Mouse (Mus musculus): Measurements from ENCODE around the gene Camta1. TPM values are rescaled to one million over a fixed set of nuclear protein-coding genes. Genes with fewer than 3 reads are reported as not detected.
A peak's percentile ranks its signal among the peaks of the same experiment; 100 is the strongest.

Gene Camta1
- polyA plus RNA-seq, 1 experiment from 2014 or later: 206 TPM

GRCm38 (mm10) chr4:150966556-150966955 is 895.1 kb downstream of the Camta1 start:
- H3K9me3 ChIP-seq (ENCODE audit: control insufficient read depth, low read length): no peaks in the 10 kb centered on the region
- H3K9ac ChIP-seq (replicated peaks; ENCODE audit: low read depth, low read length): no peak overlapping the region
- no peak overlapping the region for H3K27ac ChIP-seq (ENCODE audit: low read depth, low read length)
- no peak overlapping the region for H3K4me3 ChIP-seq (ENCODE audit: low read depth, low read length)
- H3K4me2 ChIP-seq (ENCODE audit: low read depth, low read length): no peak overlapping the region
- WGBS: 20% methylated on average over 7 of the region's 7 CpGs
- H3K27me3 ChIP-seq (ENCODE audit: control insufficient read depth, insufficient read depth, low read length): no peaks in the 10 kb centered on the region
- H3K36me3 ChIP-seq (ENCODE audit: control insufficient read depth, insufficient read depth, low read length): no peaks in the 10 kb centered on the region
- no peak for ATAC-seq (ENCODE audit: low read depth)
- no peaks in the 10 kb centered on the region for H3K4me1 ChIP-seq (ENCODE audit: control insufficient read depth, insufficient read depth, low read length)

- 68% methylated on average over 11 of the region's 11 CpGs for WGBS
- H3K9me3 ChIP-seq (ENCODE audit: control insufficient read depth, low read length): no peaks in the 10 kb centered on the region
- no peaks in the 10 kb centered on the region for H3K4me1 ChIP-seq (ENCODE audit: control insufficient read depth, insufficient read depth, low read length)
- H3K27ac ChIP-seq (ENCODE audit: low read depth, low read length): no peak overlapping the region
- no peaks in the 10 kb centered on the region for H3K27me3 ChIP-seq (ENCODE audit: control insufficient read depth, insufficient read depth, low read length)
- no peak overlapping the region for H3K4me3 ChIP-seq (ENCODE audit: low read depth, low read length)
- H3K4me2 ChIP-seq (ENCODE audit: low read depth, low read length): no peak overlapping the region
- H3K36me3 ChIP-seq (ENCODE audit: control insufficient read depth, insufficient read depth, low read length): no peaks in the 10 kb centered on the region
- ATAC-seq (ENCODE audit: low read depth): no peak
- H3K9ac ChIP-seq (replicated peaks; ENCODE audit: low read depth, low read length): no peak overlapping the region
These were observed 896.1 kb downstream of the Camta1 start for GRCm38 (mm10) chr4:150965555-150965951.

- Histone ChIP-seq H3K36me3 (ENCODE audit: control insufficient read depth, insufficient read depth, low read length) (no peaks in the 10 kb centered on the region), H3K4me3 (ENCODE audit: low read depth, low read length) (no peak overlapping the region), H3K4me1 (ENCODE audit: control insufficient read depth, insufficient read depth, low read length) (no peaks in the 10 kb centered on the region), H3K9me3 (ENCODE audit: control insufficient read depth, low read length) (no peaks in the 10 kb centered on the region), H3K4me2 (ENCODE audit: low read depth, low read length) (no peak overlapping the region), H3K9ac (replicated peaks; ENCODE audit: low read depth, low read length) (no peak overlapping the region), H3K27me3 (ENCODE audit: control insufficient read depth, insufficient read depth, low read length) (no peaks in the 10 kb centered on the region), H3K27ac (ENCODE audit: low read depth, low read length) (no peak overlapping the region)
- no peak for ATAC-seq (ENCODE audit: low read depth)
- WGBS: 14% methylated on average over 25 of the region's 25 CpGs
These were observed 896.8 kb downstream of the Camta1 start for GRCm38 (mm10) chr4:150964635-150965554.

- H3K4me1 ChIP-seq (ENCODE audit: control insufficient read depth, insufficient read depth, low read length): no peaks in the 10 kb centered on the region
- no peak overlapping the region for H3K4me2 ChIP-seq (ENCODE audit: low read depth, low read length)
- H3K36me3 ChIP-seq (ENCODE audit: control insufficient read depth, insufficient read depth, low read length): no peaks in the 10 kb centered on the region
- H3K27me3 ChIP-seq (ENCODE audit: control insufficient read depth, insufficient read depth, low read length): no peaks in the 10 kb centered on the region
- no peak overlapping the region for H3K4me3 ChIP-seq (ENCODE audit: low read depth, low read length)
- H3K9me3 ChIP-seq (ENCODE audit: control insufficient read depth, low read length): no peaks in the 10 kb centered on the region
- no peak for ATAC-seq (ENCODE audit: low read depth)
- WGBS: 80% methylated on average over 2 of the region's 2 CpGs
- H3K27ac ChIP-seq (ENCODE audit: low read depth, low read length): no peak overlapping the region
- H3K9ac ChIP-seq (replicated peaks; ENCODE audit: low read depth, low read length): no peak overlapping the region
These were observed 898.0 kb downstream of the Camta1 start for GRCm38 (mm10) chr4:150963711-150964110.

- 67% methylated on average over 6 of the region's 6 CpGs for WGBS
- H3K4me2 ChIP-seq (ENCODE audit: low read depth, low read length): no peak overlapping the region
- ATAC-seq (ENCODE audit: low read depth): no peak
- H3K27ac ChIP-seq (ENCODE audit: low read depth, low read length): no peak overlapping the region
- H3K9ac ChIP-seq (replicated peaks; ENCODE audit: low read depth, low read length): no peak overlapping the region
- no peaks in the 10 kb centered on the region for H3K27me3 ChIP-seq (ENCODE audit: control insufficient read depth, insufficient read depth, low read length)
- no peak overlapping the region for H3K4me3 ChIP-seq (ENCODE audit: low read depth, low read length)
- no peaks in the 10 kb centered on the region for H3K9me3 ChIP-seq (ENCODE audit: control insufficient read depth, low read length)
- H3K36me3 ChIP-seq (ENCODE audit: control insufficient read depth, insufficient read depth, low read length): no peaks in the 10 kb centered on the region
- H3K4me1 ChIP-seq (ENCODE audit: control insufficient read depth, insufficient read depth, low read length): no peaks in the 10 kb centered on the region
These were observed 899.4 kb downstream of the Camta1 start for GRCm38 (mm10) chr4:150962231-150962630.

- Histone ChIP-seq H3K4me1 (ENCODE audit: control insufficient read depth, insufficient read depth, low read length) (no peaks in the 10 kb centered on the region), H3K4me3 (ENCODE audit: low read depth, low read length) (no peak overlapping the region), H3K36me3 (ENCODE audit: control insufficient read depth, insufficient read depth, low read length) (no peaks in the 10 kb centered on the region), H3K9me3 (ENCODE audit: control insufficient read depth, low read length) (no peaks in the 10 kb centered on the region), H3K4me2 (ENCODE audit: low read depth, low read length) (no peak overlapping the region), H3K27me3 (ENCODE audit: control insufficient read depth, insufficient read depth, low read length) (no peaks in the 10 kb centered on the region), H3K9ac (replicated peaks; ENCODE audit: low read depth, low read length) (no peak overlapping the region), H3K27ac (ENCODE audit: low read depth, low read length) (no peak overlapping the region)
- ATAC-seq (ENCODE audit: low read depth): no peak
- WGBS: 78% methylated on average over 7 of the region's 7 CpGs
These were observed 903.1 kb downstream of the Camta1 start for GRCm38 (mm10) chr4:150958536-150958935.

GRCm38 (mm10) chr4:150957106-150957458 is 904.6 kb downstream of the Camta1 start:
- no peaks in the 10 kb centered on the region for H3K4me1 ChIP-seq (ENCODE audit: control insufficient read depth, insufficient read depth, low read length)
- 36% methylated on average over 1 of the region's 1 CpGs for WGBS
- H3K9me3 ChIP-seq (ENCODE audit: control insufficient read depth, low read length): no peaks in the 10 kb centered on the region
- H3K9ac ChIP-seq (replicated peaks; ENCODE audit: low read depth, low read length): no peak overlapping the region; the same call in 1 of the 2 replicates
- no peaks in the 10 kb centered on the region for H3K36me3 ChIP-seq (ENCODE audit: control insufficient read depth, insufficient read depth, low read length)
- ATAC-seq (ENCODE audit: low read depth): no peak
- H3K27ac ChIP-seq (ENCODE audit: low read depth, low read length): peak overlapping the region; percentile 69
- H3K4me3 ChIP-seq (ENCODE audit: low read depth, low read length): no peak overlapping the region
- no peak overlapping the region for H3K4me2 ChIP-seq (ENCODE audit: low read depth, low read length)
- H3K27me3 ChIP-seq (ENCODE audit: control insufficient read depth, insufficient read depth, low read length): no peaks in the 10 kb centered on the region

- Histone ChIP-seq H3K4me2 (ENCODE audit: low read depth, low read length) (no peak overlapping the region), H3K36me3 (ENCODE audit: control insufficient read depth, insufficient read depth, low read length) (no peaks in the 10 kb centered on the region), H3K27me3 (ENCODE audit: control insufficient read depth, insufficient read depth, low read length) (no peaks in the 10 kb centered on the region), H3K27ac (ENCODE audit: low read depth, low read length) (peak overlapping the region; percentile 69), H3K9ac (replicated peaks; ENCODE audit: low read depth, low read length) (peak overlapping the region; percentile 8; the same call in 1 of the 2 replicates), H3K9me3 (ENCODE audit: control insufficient read depth, low read length) (no peaks in the 10 kb centered on the region), H3K4me3 (ENCODE audit: low read depth, low read length) (no peak overlapping the region), H3K4me1 (ENCODE audit: control insufficient read depth, insufficient read depth, low read length) (no peaks in the 10 kb centered on the region)
- WGBS: 35% methylated on average over 13 of the region's 13 CpGs
- peak; percentile 94 for ATAC-seq (ENCODE audit: low read depth)
These were observed 905.1 kb downstream of the Camta1 start for GRCm38 (mm10) chr4:150956369-150957105.

GRCm38 (mm10) chr4:150950972-150951371 is 910.7 kb downstream of the Camta1 start:
- Histone ChIP-seq H3K4me3 (ENCODE audit: low read depth, low read length) (no peak overlapping the region), H3K4me2 (ENCODE audit: low read depth, low read length) (no peak overlapping the region), H3K36me3 (ENCODE audit: control insufficient read depth, insufficient read depth, low read length) (no peaks in the 10 kb centered on the region), H3K9me3 (ENCODE audit: control insufficient read depth, low read length) (no peaks in the 10 kb centered on the region), H3K27me3 (ENCODE audit: control insufficient read depth, insufficient read depth, low read length) (no peaks in the 10 kb centered on the region), H3K4me1 (ENCODE audit: control insufficient read depth, insufficient read depth, low read length) (no peaks in the 10 kb centered on the region), H3K27ac (ENCODE audit: low read depth, low read length) (no peak overlapping the region), H3K9ac (replicated peaks; ENCODE audit: low read depth, low read length) (no peak overlapping the region)
- WGBS: 91% methylated on average over 10 of the region's 10 CpGs
- ATAC-seq (ENCODE audit: low read depth): no peak
